Mouse (Mus musculus) forebrain, embryonic 16.5 days (tissue): ENCODE data around the gene Atf7. TPM values are rescaled to one million over a fixed set of nuclear protein-coding genes. Genes with fewer than 3 reads are reported as not detected.

ENCODE experiments used
- ATAC-seq: fragments of 200-750 bp; cut with Nextera tagmentation; 2 replicates; pipeline ENCODE4 v1.8.0; 2017; ENCODE audit warnings: mild to moderate bottlenecking, moderate library complexity
- H3K27ac ChIP-seq: fragments of 300-500 bp; sonication (generic); 2 replicates; pipeline ENCODE4 v1.5.1; 2014; ENCODE audit warnings: low read length, control low read depth
- H3K27me3 ChIP-seq: fragments of 300-500 bp; sonication (generic); replicated peaks from 2 replicates; pipeline ENCODE4 v1.6.1; 2014; ENCODE audit warnings: low read length; ENCODE audit not compliant: control insufficient read depth, insufficient read depth
- H3K36me3 ChIP-seq: fragments of 300-500 bp; sonication (generic); 2 replicates; pipeline ENCODE4 v1.6.1; 2014; ENCODE audit not compliant: control insufficient read depth, insufficient read depth
- H3K4me1 ChIP-seq: fragments of 300-500 bp; sonication (generic); replicated peaks from 2 replicates; pipeline ENCODE4 v1.6.1; 2014; ENCODE audit warnings: low read length; ENCODE audit not compliant: control insufficient read depth, insufficient read depth
- H3K4me2 ChIP-seq: fragments of 300-500 bp; sonication (generic); 2 replicates; pipeline ENCODE4 v1.6.1; 2014; ENCODE audit warnings: mild to moderate bottlenecking, low read length, control low read depth
- H3K4me3 ChIP-seq: fragments of 300-500 bp; sonication (generic); replicated peaks from 2 replicates; pipeline ENCODE4 v1.5.1; 2014; ENCODE audit warnings: mild to moderate bottlenecking, low read length, control low read depth
- H3K9ac ChIP-seq: fragments of 300-500 bp; sonication (generic); replicated peaks from 2 replicates; pipeline ENCODE4 v1.6.1; 2014; ENCODE audit warnings: low read depth, low read length, control low read depth
- H3K9me3 ChIP-seq: fragments of 300-500 bp; sonication (generic); 2 replicates; pipeline ENCODE4 v1.6.1; 2016; ENCODE audit warnings: low read length; ENCODE audit not compliant: control insufficient read depth
- WGBS: fragments of 180-500 bp; shearing (Covaris S2); extraction: QIAGEN DNeasy Blood & Tissue Kit; methylation state at CpG from one replicate; pipeline ENCODE4 v1.1.7; 2014; 5-methylcytosine and 5-hydroxymethylcytosine counted together
- polyA plus RNA-seq: library from polyadenylated mRNA; unstranded; fragments of >200 nt; fragmentation: Nextera tagmentation; extraction: Ambion mirVana; gene quantifications from 2 replicates; pipeline ENCODE4 v1.2.1, GENCODE M21; 2015

Atf7 gene
- 26.8 and 27.5 TPM in 2 replicates for polyA plus RNA-seq

- Histone ChIP-seq H3K9ac (peak within 1 kb of the TSS; percentile 87), H3K9me3 (no peaks in the 10 kb centered on the region), H3K27me3 (no peaks in the 10 kb centered on the region), H3K36me3 (no peaks in the 10 kb centered on the region), H3K4me1 (peaks cover 26% of the 10 kb centered on the region), H3K27ac (peak within 1 kb of the TSS; percentile 98), H3K4me2 (peak within 1 kb of the TSS; percentile 88), H3K4me3 (peak within 1 kb of the TSS; percentile 85)
- ATAC-seq, result peak; percentile 99
- WGBS, result under 1% methylated on average over 51 of the region's 51 CpGs
These were observed at the start of gene Atf7, which contains the start of gene Gm28047 for GRCm38 (mm10) chr15:102624970-102625686. Atf7 (minus strand) TSS chr15:102625464. Gm28047 (minus strand) TSS chr15:102625067.

GRCm38 (mm10) chr15:102673548-102673947, 48.3 kb upstream of the Atf7 start:
- H3K4me2 ChIP-seq, result peak overlapping the region; percentile 74
- WGBS, result 2% methylated on average over 10 of the region's 10 CpGs

GRCm38 (mm10) chr15:102672215-102673071, 47.2 kb upstream of the Atf7 start, which contains the start of gene Atp5g2:
Atp5g2 (minus strand) TSS chr15:102672352.
- WGBS, result 3% methylated on average over 37 of the region's 37 CpGs
- Histone ChIP-seq H3K4me2 (peak within 1 kb of the TSS; percentile 74), H3K27ac (peak within 1 kb of the TSS; percentile 98), H3K4me1 (peaks cover 37% of the 10 kb centered on the region), H3K4me3 (peak within 1 kb of the TSS; percentile 77), H3K36me3 (peaks cover under 1% of the 10 kb centered on the region; the same call in 1 of the 2 replicates), H3K9ac (peak within 1 kb of the TSS; percentile 80), H3K9me3 (no peaks in the 10 kb centered on the region), H3K27me3 (no peaks in the 10 kb centered on the region)
- no peak for ATAC-seq

More at GRCm38 (mm10) chr15:102673548-102673947, 48.3 kb upstream of the Atf7 start:
- Histone ChIP-seq H3K27me3 (no peaks in the 10 kb centered on the region), H3K9ac (0 out of 2 replicates have a peak overlapping the region, but pooled peaks have one; percentile 18), H3K4me3 (peak overlapping the region; percentile 21; the same call in 1 of the 2 replicates), H3K4me1 (peaks cover 37% of the 10 kb centered on the region), H3K27ac (peak overlapping the region; percentile 98), H3K36me3 (no peaks in the 10 kb centered on the region), H3K9me3 (no peaks in the 10 kb centered on the region)
- ATAC-seq, result peak; percentile 36

- H3K9ac ChIP-seq, result peak overlapping the region; percentile 80
- H3K4me2 ChIP-seq, result peak overlapping the region; percentile 74
- peak; percentile 45 for ATAC-seq
- no peaks in the 10 kb centered on the region for H3K27me3 ChIP-seq
- H3K4me1 ChIP-seq, result peaks cover 37% of the 10 kb centered on the region
- no peaks in the 10 kb centered on the region for H3K9me3 ChIP-seq
- WGBS, result 1% methylated on average over 34 of the region's 34 CpGs
- H3K36me3 ChIP-seq, result peaks cover 8% of the 10 kb centered on the region
- H3K4me3 ChIP-seq, result peak overlapping the region; percentile 77
- H3K27ac ChIP-seq, result peak overlapping the region; percentile 98
These were observed 46.5 kb upstream of the Atf7 start for GRCm38 (mm10) chr15:102671721-102672214.

GRCm38 (mm10) chr15:102670767-102671575, 45.7 kb upstream of the Atf7 start:
- peak; percentile 94 for ATAC-seq
- Histone ChIP-seq H3K36me3 (peaks cover 13% of the 10 kb centered on the region), H3K4me1 (peaks cover 37% of the 10 kb centered on the region), H3K4me3 (peak overlapping the region; percentile 77), H3K4me2 (peak overlapping the region; percentile 74), H3K27me3 (no peaks in the 10 kb centered on the region), H3K27ac (peak overlapping the region; percentile 98), H3K9ac (peak overlapping the region; percentile 95), H3K9me3 (no peaks in the 10 kb centered on the region)
- under 1% methylated on average over 52 of the region's 53 CpGs for WGBS

GRCm38 (mm10) chr15:102670281-102670680, 45.0 kb upstream of the Atf7 start:
- ATAC-seq, result no peak
- 9% methylated on average over 6 of the region's 6 CpGs for WGBS
- Histone ChIP-seq H3K27me3 (no peaks in the 10 kb centered on the region), H3K9ac (peak overlapping the region; percentile 95), H3K27ac (peak overlapping the region; percentile 98), H3K4me3 (peak overlapping the region; percentile 77), H3K9me3 (no peaks in the 10 kb centered on the region), H3K4me2 (peak overlapping the region; percentile 64), H3K4me1 (peaks cover 37% of the 10 kb centered on the region), H3K36me3 (peaks cover 14% of the 10 kb centered on the region)

GRCm38 (mm10) chr15:102669571-102669970, 44.3 kb upstream of the Atf7 start:
- no peak for ATAC-seq
- H3K4me3 ChIP-seq, result no peak overlapping the region
- peaks cover 16% of the 10 kb centered on the region for H3K36me3 ChIP-seq
- H3K27me3 ChIP-seq, result no peaks in the 10 kb centered on the region
- no peak overlapping the region for H3K27ac ChIP-seq
- peaks cover 37% of the 10 kb centered on the region for H3K4me1 ChIP-seq
- peak overlapping the region; percentile 64 for H3K4me2 ChIP-seq
- no peak overlapping the region for H3K9ac ChIP-seq
- WGBS, result 86% methylated on average over 8 of the region's 8 CpGs
- H3K9me3 ChIP-seq, result no peaks in the 10 kb centered on the region

- 0 out of 2 replicates have a peak, but pooled peaks have one; percentile 16 for ATAC-seq
These were observed 40.2 kb upstream of the Atf7 start for GRCm38 (mm10) chr15:102665494-102665893.

More at GRCm38 (mm10) chr15:102665494-102665893, 40.2 kb upstream of the Atf7 start:
- no peak overlapping the region for H3K4me3 ChIP-seq
- H3K9ac ChIP-seq, result no peak overlapping the region
- H3K4me2 ChIP-seq, result no peak overlapping the region
- peaks cover 10% of the 10 kb centered on the region for H3K4me1 ChIP-seq
- 47% methylated on average over 4 of the region's 4 CpGs for WGBS
- no peak overlapping the region for H3K27ac ChIP-seq
- no peaks in the 10 kb centered on the region for H3K9me3 ChIP-seq
- no peaks in the 10 kb centered on the region for H3K27me3 ChIP-seq
- H3K36me3 ChIP-seq, result peaks cover 45% of the 10 kb centered on the region
